Mouse (Mus musculus): Measurements from ENCODE around the gene Atf1. TPM values are rescaled to one million over a fixed set of nuclear protein-coding genes. Genes with fewer than 3 reads are reported as not detected.

Atf1 gene
- polyA plus RNA-seq, 1 experiment from 2014 or later, result 31.1 TPM

DNA sequence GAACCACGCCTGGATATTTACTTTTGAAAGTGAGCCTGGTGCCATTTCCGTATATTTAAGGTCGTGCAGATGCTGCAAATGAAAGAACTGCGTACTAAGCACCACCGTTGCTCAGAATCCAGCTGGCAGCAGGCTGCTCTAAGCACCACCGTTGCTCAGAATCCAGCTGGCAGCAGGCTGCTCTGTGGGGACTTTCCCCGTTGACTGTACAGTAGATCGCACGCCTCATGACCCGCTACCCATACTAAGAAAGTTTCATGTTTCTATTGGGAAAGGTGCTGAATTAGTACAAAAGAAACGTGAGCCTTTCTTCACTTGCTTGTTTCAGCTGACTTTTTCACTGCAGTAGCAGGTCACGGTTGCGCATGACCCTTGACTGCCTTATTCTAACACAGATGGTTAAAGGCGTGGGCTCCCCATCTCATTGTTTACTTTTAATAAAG, 38.6 kb upstream of the Atf1 start:
- no peak overlapping the region for H3K27ac ChIP-seq

DNA sequence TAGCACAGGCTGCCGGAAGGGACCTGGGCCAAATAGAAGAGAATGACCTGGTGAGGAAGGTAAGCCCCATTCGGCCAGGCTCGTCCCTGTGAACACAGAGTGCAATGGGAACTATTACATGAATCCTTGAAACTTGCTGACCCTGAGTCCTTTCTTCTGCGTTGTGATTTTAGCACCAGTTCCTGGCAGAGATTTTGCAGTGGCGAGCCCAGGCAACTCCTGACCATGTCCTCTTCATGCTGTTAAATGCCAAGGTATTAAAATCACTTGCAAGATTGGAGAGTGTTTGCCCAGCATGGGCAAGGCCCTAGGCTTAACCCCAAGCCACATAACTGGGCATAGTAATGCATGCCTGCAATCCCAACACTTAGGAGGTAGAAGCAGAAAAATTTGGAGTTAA, 37.5 kb upstream of the Atf1 start:
- Histone ChIP-seq H3K27ac (no peak overlapping the region), H3K4me3 (no peak overlapping the region), H3K4me1 (no peaks in the 10 kb centered on the region), H3K4me2 (replicated peaks) (no peak overlapping the region), H3K9me3 (replicated peaks) (no peaks in the 10 kb centered on the region), H3K9ac (no peak overlapping the region), H3K36me3 (peaks cover 90% of the 10 kb centered on the region), H3K27me3 (no peaks in the 10 kb centered on the region)
- ATAC-seq (ENCODE audit: low FRiP score), result no peak
- 96% methylated on average over 5 of the region's 5 CpGs for WGBS

More for the DNA sequence above, 38.6 kb upstream of the Atf1 start:
- 76% methylated on average over 14 of the region's 14 CpGs for WGBS
- H3K4me2 ChIP-seq (replicated peaks), result no peak overlapping the region
- H3K27me3 ChIP-seq, result no peaks in the 10 kb centered on the region
- no peak for ATAC-seq (ENCODE audit: low FRiP score)
- H3K4me1 ChIP-seq, result no peaks in the 10 kb centered on the region
- H3K9me3 ChIP-seq (replicated peaks), result no peaks in the 10 kb centered on the region
- peaks cover 90% of the 10 kb centered on the region for H3K36me3 ChIP-seq
- no peak overlapping the region for H3K4me3 ChIP-seq
- H3K9ac ChIP-seq, result no peak overlapping the region

DNA sequence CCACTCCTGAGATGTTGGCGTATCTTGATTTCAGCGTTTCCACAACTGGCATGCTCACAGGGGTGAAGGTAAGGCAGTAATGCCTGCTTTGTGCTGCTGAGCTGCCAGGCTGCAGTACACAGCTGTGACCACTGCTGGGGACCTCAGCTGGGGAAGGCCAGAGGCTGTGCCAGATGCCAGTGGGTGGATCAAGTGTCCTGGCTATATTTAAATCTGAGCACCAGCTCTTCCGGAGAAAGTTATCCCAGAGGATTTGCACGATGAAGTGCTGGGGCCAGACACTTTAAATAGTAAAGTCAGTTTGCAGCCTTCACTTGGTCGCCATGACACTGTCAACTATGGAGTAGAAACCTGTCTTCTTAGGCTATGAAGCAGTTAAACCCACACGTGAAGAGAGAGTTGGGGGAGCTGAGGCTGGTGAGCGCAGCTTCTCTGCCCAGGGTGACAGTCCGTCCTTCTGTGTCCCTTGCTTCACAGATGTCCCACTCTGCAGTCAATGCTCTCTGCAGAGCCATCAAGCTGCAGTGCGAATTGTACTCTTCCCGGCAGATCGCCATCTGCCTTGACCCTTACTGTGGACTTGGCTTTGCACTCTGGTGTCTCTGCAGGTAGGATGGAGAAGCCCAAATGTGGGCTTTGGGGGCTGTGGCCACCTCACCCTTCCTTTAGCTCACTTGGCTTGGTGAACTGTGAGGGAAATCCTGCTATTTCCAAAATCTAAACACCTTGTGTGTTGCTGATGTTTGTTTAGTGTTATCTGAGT, 28.5 kb upstream of the Atf1 start:
- WGBS, result 92% methylated on average over 11 of the region's 11 CpGs
- H3K36me3 ChIP-seq, result peaks cover 79% of the 10 kb centered on the region
- no peak overlapping the region for H3K4me3 ChIP-seq
- no peak overlapping the region for H3K9ac ChIP-seq
- no peaks in the 10 kb centered on the region for H3K27me3 ChIP-seq
- ATAC-seq (ENCODE audit: low FRiP score), result no peak
- no peaks in the 10 kb centered on the region for H3K4me1 ChIP-seq
- H3K9me3 ChIP-seq (replicated peaks), result no peaks in the 10 kb centered on the region
- no peak overlapping the region for H3K27ac ChIP-seq
- no peak overlapping the region for H3K4me2 ChIP-seq (replicated peaks)

DNA sequence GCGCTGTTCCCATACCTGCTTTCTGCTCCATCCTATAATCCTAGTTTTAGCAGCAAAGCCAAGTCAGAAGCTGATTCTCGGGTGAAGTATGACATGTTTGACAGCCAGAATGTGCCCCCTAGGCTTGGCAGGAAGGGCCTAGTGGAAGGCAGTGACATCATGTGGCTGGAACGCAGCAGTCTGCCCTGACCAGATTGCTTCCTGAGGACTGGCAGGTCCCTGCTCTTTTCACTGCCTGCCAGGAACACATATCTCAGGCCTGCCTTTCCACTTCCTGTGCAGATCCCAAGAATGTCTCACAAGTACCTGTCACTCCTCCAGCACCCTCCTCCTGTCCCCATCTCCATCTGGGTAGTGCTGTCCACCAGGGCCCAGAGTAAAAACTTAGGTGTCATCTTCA, 27.8 kb upstream of the Atf1 start:
- Histone ChIP-seq H3K4me2 (replicated peaks) (no peak overlapping the region), H3K36me3 (peaks cover 77% of the 10 kb centered on the region)

DNA sequence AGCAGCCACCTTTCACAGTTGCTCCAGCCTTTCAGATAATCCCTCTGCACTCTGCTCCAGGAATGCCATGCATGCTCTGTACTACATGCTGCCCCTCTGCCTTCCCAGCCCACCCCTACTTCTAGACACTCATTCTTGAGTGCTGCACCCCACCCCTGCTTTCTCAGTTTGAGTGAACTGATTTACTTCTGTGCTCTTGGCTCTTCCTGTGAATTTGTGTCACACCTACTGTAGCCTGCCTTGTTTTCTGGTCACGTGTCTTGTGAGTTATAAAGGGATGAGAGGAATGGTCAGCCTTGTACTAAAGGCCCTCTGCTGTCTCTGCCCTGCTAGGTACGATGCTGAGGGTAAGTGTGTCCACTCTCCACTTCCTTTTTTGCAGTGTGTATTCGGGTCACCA, 25.8 kb upstream of the Atf1 start:
- H3K27me3 ChIP-seq, result no peaks in the 10 kb centered on the region

More for the DNA sequence above, 27.8 kb upstream of the Atf1 start:
- H3K9me3 ChIP-seq (replicated peaks), result no peaks in the 10 kb centered on the region
- H3K27ac ChIP-seq, result no peak overlapping the region
- no peak for ATAC-seq (ENCODE audit: low FRiP score)
- H3K27me3 ChIP-seq, result no peaks in the 10 kb centered on the region
- no peak overlapping the region for H3K4me3 ChIP-seq
- no peaks in the 10 kb centered on the region for H3K4me1 ChIP-seq
- H3K9ac ChIP-seq, result no peak overlapping the region
- 85% methylated on average over 3 of the region's 3 CpGs for WGBS

DNA sequence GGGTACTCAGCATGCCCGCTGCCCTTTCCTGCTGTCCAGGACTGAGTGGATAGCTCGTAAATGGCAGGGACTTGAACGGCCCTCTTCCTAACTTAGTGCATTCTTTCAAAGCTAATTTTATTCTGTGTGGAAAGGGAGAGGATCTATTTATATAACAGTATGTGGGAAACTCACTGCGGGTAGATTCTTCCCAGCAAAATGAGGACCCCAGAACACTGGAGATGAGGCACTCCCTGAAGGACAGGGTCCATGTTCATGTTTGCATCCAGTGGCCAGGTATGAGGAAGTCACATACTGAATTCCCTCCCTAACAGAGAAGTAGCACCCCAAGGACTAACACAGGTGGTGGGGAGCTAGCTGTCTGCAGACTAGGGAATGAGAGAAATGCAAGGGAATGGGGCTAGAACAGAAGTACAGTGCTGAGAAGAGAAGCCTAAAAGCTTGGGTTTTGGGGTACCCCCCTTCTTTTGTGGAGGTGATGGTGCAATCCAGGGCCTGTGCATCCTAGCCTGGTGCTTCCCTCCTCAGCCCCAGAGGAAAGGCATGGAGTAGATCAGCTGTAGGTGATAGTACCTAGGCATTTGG, 25.1 kb upstream of the Atf1 start:
- Histone ChIP-seq H3K4me2 (replicated peaks) (no peak overlapping the region), H3K4me3 (no peak overlapping the region), H3K4me1 (no peaks in the 10 kb centered on the region), H3K27ac (no peak overlapping the region), H3K36me3 (peaks cover 78% of the 10 kb centered on the region), H3K9ac (no peak overlapping the region), H3K9me3 (replicated peaks) (no peaks in the 10 kb centered on the region), H3K27me3 (no peaks in the 10 kb centered on the region)
- WGBS, result 90% methylated on average over 4 of the region's 4 CpGs
- ATAC-seq (ENCODE audit: low FRiP score), result no peak

More for the DNA sequence above, 25.8 kb upstream of the Atf1 start:
- Histone ChIP-seq H3K9me3 (replicated peaks) (no peaks in the 10 kb centered on the region), H3K4me3 (no peak overlapping the region), H3K9ac (no peak overlapping the region), H3K4me2 (replicated peaks) (no peak overlapping the region), H3K4me1 (no peaks in the 10 kb centered on the region), H3K36me3 (peaks cover 78% of the 10 kb centered on the region), H3K27ac (no peak overlapping the region)
- WGBS, result 94% methylated on average over 3 of the region's 3 CpGs
- no peak for ATAC-seq (ENCODE audit: low FRiP score)

DNA sequence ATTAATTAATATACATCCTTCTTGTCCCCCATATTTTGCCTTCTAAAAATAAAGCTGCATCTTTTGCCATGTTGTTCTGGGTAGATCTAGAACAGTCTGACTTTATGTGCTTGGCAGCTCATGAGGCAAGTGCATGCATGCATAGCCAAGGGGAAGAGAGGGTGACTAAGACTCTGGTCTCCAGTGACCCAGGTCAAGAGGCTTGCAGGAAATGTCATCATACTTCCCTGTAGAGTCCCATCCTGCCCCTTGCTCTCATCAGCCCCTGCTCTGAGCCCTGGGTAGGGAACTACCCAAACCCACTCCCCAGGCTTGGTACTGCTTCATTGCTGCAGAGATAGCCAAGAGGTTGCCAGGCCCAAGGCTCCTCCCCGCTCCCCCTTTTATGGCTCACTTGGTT, 23.0 kb upstream of the Atf1 start:
- 96% methylated on average over 1 of the region's 1 CpGs for WGBS
- Histone ChIP-seq H3K4me1 (no peaks in the 10 kb centered on the region), H3K27ac (no peak overlapping the region), H3K4me3 (no peak overlapping the region), H3K9me3 (replicated peaks) (no peaks in the 10 kb centered on the region), H3K27me3 (no peaks in the 10 kb centered on the region), H3K36me3 (peaks cover 82% of the 10 kb centered on the region), H3K4me2 (replicated peaks) (no peak overlapping the region), H3K9ac (no peak overlapping the region)
- ATAC-seq (ENCODE audit: low FRiP score), result no peak

DNA sequence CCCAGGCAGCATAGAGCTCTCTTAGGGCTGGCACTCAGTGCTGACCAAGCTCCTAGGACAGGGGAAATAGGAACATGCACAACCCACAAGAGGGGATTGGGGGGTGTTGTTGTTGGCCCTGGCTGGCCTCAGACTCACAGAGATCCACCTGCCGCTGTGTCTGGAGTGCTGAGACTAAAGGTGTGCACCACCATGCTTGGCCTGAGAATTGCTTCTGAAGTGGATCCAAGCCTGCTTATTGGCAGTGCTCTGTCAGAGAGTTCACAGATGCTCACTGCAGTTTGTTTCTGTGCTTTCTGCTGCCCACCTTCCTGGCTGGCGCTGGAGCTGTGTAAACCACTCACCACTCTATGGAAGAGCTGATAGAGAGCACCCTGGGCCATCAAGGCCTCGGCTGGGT, 17.6 kb upstream of the Atf1 start:
- Histone ChIP-seq H3K4me3 (no peak overlapping the region), H3K36me3 (peaks cover 90% of the 10 kb centered on the region), H3K4me1 (no peaks in the 10 kb centered on the region), H3K27ac (no peak overlapping the region), H3K9ac (no peak overlapping the region), H3K27me3 (no peaks in the 10 kb centered on the region), H3K9me3 (replicated peaks) (no peaks in the 10 kb centered on the region), H3K4me2 (replicated peaks) (no peak overlapping the region)
- whole genome bisulfite sequencing, result 97% methylated on average over 3 of the region's 3 CpGs
- ATAC-seq (ENCODE audit: low FRiP score), result no peak

DNA sequence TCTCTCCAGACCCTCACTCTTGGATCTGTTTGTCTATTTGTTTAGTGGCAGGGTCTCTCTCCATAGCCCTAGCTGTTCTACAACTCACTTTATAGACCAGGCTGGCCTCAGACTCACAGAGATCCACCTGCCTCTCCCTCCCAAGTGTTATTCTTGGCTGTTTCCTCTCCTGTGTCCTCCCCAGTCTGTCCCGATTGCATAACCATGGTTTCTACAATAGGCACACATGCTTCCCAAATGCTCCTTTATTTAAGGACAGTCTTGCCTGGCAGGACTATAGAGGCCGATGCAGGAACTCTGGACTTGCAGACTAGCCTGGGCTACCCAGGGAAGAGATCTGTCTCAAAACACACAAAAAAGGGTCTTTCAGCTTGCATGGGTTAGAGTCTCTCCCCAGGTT, 14.3 kb upstream of the Atf1 start:
- Histone ChIP-seq H3K36me3 (peaks cover 79% of the 10 kb centered on the region), H3K9ac (no peak overlapping the region), H3K27ac (no peak overlapping the region), H3K27me3 (no peaks in the 10 kb centered on the region), H3K4me2 (replicated peaks) (no peak overlapping the region), H3K9me3 (replicated peaks) (no peaks in the 10 kb centered on the region), H3K4me1 (no peaks in the 10 kb centered on the region), H3K4me3 (no peak overlapping the region)
- WGBS, result 91% methylated on average over 2 of the region's 2 CpGs
- ATAC-seq (ENCODE audit: low FRiP score), result no peak

DNA sequence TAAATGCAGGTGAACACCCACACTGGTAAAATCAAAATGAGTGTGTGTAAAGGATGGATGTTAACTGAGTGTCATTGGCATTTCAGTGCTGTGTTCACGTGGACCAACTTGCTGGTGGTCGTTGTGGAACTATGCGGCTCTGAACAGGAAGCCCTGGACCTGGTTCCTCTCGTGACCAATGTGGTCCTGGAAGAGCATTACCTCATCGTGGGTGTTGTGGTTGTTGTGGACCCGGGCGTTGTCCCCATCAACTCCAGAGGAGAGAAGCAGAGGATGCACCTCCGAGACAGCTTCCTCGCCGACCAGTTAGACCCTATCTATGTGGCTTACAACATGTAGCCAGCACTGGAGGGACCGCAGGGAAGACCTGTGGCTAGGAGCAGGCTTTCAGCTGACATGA, 12.5 kb upstream of the Atf1 start:
- no peaks in the 10 kb centered on the region for H3K9me3 ChIP-seq (replicated peaks)
- H3K27me3 ChIP-seq, result no peaks in the 10 kb centered on the region
- 96% methylated on average over 11 of the region's 11 CpGs for WGBS
- H3K4me2 ChIP-seq (replicated peaks), result no peak overlapping the region
- H3K4me1 ChIP-seq, result no peaks in the 10 kb centered on the region
- H3K36me3 ChIP-seq, result peaks cover 63% of the 10 kb centered on the region
- no peak overlapping the region for H3K9ac ChIP-seq
- H3K4me3 ChIP-seq, result no peak overlapping the region
- no peak for ATAC-seq (ENCODE audit: low FRiP score)
- no peak overlapping the region for H3K27ac ChIP-seq

DNA sequence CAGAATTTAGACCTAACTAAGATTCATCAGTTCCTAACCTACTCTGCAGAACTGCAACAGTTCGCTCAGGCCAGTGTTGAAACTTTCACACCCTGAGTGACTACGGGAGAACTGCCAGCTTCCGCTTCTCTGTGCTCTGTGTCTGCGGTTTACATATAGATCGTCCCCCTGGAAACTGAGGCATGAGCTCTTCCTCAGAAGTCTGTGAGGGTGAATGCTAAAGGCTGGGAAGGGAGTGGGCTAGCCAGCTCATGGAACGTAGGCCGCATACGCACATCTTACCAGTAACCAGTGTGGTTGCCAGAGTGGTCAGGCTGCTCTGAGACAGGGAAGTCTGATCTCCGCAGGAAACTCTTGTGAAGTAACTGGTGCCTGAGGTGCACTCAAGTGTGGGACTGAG, 11.4 kb upstream of the Atf1 start:
- no peak overlapping the region for H3K27ac ChIP-seq
- no peak overlapping the region for H3K9ac ChIP-seq
- ATAC-seq (ENCODE audit: low FRiP score), result no peak
- H3K36me3 ChIP-seq, result peaks cover 53% of the 10 kb centered on the region
- H3K27me3 ChIP-seq, result no peaks in the 10 kb centered on the region
- no peak overlapping the region for H3K4me2 ChIP-seq (replicated peaks)
- no peaks in the 10 kb centered on the region for H3K4me1 ChIP-seq
- no peak overlapping the region for H3K4me3 ChIP-seq
- WGBS, result 94% methylated on average over 9 of the region's 9 CpGs
- H3K9me3 ChIP-seq (replicated peaks), result no peaks in the 10 kb centered on the region

DNA sequence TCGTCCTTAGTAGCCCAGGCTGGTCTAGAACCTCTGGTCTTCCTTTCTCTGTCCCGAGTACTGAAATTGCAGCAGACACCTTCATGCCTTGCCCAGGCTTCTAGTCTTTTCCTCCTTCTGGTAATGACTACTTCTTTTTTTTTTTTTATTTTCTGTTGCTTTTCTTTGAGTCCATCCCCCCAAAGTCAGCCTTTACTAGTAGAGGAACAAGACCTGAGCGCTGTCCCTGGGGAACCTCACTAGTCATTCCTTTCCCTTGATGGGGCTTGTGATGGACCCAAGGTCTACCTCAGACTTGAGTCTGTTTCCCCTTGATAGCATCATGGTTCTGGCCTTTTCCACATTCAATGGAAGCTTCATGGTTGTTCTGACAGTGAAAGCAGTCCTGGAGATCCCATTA, 9.6 kb upstream of the Atf1 start:
- peaks cover 34% of the 10 kb centered on the region for H3K36me3 ChIP-seq
- no peak overlapping the region for H3K9ac ChIP-seq
- H3K4me1 ChIP-seq, result no peaks in the 10 kb centered on the region
- no peak overlapping the region for H3K4me3 ChIP-seq
- no peaks in the 10 kb centered on the region for H3K27me3 ChIP-seq
- no peak for ATAC-seq (ENCODE audit: low FRiP score)
- peaks cover 5% of the 10 kb centered on the region for H3K9me3 ChIP-seq (replicated peaks)
- H3K4me2 ChIP-seq (replicated peaks), result no peak overlapping the region
- H3K27ac ChIP-seq, result no peak overlapping the region
- WGBS, result 98% methylated on average over 3 of the region's 3 CpGs

DNA sequence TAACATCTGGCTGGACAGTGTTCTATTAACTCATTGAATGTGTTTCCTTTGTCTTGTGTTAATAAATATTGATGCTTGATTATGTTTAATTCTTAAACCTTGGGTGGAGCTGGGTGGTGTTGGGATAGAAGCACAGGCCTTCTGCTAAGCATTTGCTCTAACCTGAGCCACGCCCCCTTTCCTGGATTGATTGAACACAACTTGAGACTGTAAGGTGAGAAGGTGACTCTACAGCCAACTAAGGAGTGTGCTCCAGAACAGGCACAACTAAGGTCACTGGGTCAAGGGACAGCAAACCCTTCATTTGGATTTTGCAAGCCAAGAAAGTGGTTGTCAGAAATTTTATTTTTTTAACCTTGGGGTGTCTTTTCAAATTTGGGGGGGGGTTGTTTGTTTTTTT, 8.2 kb upstream of the Atf1 start:
- Histone ChIP-seq H3K27me3 (no peaks in the 10 kb centered on the region), H3K27ac (no peak overlapping the region), H3K36me3 (peaks cover 24% of the 10 kb centered on the region), H3K4me3 (no peak overlapping the region), H3K9ac (no peak overlapping the region), H3K4me1 (no peaks in the 10 kb centered on the region), H3K4me2 (replicated peaks) (no peak overlapping the region), H3K9me3 (replicated peaks) (peaks cover 5% of the 10 kb centered on the region)
- ATAC-seq (ENCODE audit: low FRiP score), result no peak
- WGBS, result 76% methylated on average over 1 of the region's 1 CpGs

Data from hindbrain, embryonic 12.5 days (tissue).